Mouse (Mus musculus) gastrocnemius, adult 2 months (tissue): ENCODE measurements around the gene Phox2a. TPM values are rescaled to one million over a fixed set of nuclear protein-coding genes. Genes with fewer than 3 reads are reported as not detected.

Experiments used
- DNase-seq: peaks from one replicate; pipeline ENCODE4 v3.0.0; 2022
- H3K27ac ChIP-seq: fragments of 200-600 bp; 2 replicates; pipeline ENCODE4 v1.8.1; 2022; ENCODE audit warnings: mild to moderate bottlenecking
- H3K4me3 ChIP-seq: fragments of 200-600 bp; 2 replicates; pipeline ENCODE4 v1.8.1; 2022; ENCODE audit warnings: mild to moderate bottlenecking, moderate library complexity
- CTCF ChIP-seq: fragments of 200-600 bp; IDR thresholded peaks from 2 replicates; pipeline ENCODE4 v1.8.1; 2022; ENCODE audit warnings: antibody characterized with exemption, mild to moderate bottlenecking, moderate library complexity
- intact Hi-C: fragments of 180-260 bp; cut with DNase I; formaldehyde crosslinking; loops from one replicate; pipeline ENCODE4 v1.15.1; 2025
- total RNA-seq, 2 experiments: library from RNA; stranded (reverse); gene quantifications; 2 replicates each; pipeline ENCODE4 v1.2.3; 2021

Phox2a gene
- total RNA-seq, 2 experiments from 2014 or later, result not detected

- no peak for DNase-seq
- intact Hi-C loops, result no loop called here
- TF ChIP-seq CTCF, result no peak
- Histone ChIP-seq H3K27ac (peak overlapping the region; percentile 38; the same call in 1 of the 2 replicates), H3K4me3 (no peak overlapping the region)
Observed at GRCm38 (mm10) chr7:101852846-101853245, 34.7 kb downstream of the Phox2a start.

DNA sequence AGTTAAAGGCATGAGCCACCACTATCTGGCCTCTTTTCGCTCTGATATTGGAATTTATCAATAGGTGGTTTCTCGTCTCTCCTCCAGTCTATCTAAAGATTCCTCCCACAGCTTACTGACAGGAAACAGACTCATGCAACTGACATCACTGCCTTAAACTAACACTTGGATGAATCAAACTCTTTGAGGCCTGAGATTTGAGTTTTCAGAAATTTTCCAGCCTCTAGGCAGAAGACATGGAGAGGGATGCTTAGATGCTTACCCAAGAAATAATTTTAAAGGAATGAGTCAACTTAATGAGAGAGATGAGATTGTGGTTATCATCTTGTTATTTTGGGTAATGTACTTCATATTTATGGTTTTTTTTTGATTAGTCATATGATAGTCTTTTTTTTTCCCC, 35.7 kb downstream of the Phox2a start:
- Histone ChIP-seq H3K27ac (peak overlapping the region; percentile 50), H3K4me3 (no peak overlapping the region)
- intact Hi-C loops, result no loop called here
- no peak for TF ChIP-seq CTCF
- DNase-seq, result no peak

- no peak for DNase-seq
- H3K4me3 ChIP-seq, result no peak within 1 kb of the TSS
- intact Hi-C loops, result no loop called here
- no peak for TF ChIP-seq CTCF
- no peak within 1 kb of the TSS for H3K27ac ChIP-seq
Observed at GRCm38 (mm10) chr7:101857094-101857493, 39.0 kb downstream of the Phox2a start, which contains the start of gene Folr2. Gene Folr2, minus strand, starts transcription at chr7:101857194.

- Histone ChIP-seq H3K4me3 (no peak overlapping the region), H3K27ac (no peak overlapping the region)
- TF ChIP-seq CTCF, result no peak
- intact Hi-C loops, result no loop called here
- DNase-seq, result no peak
Observed at GRCm38 (mm10) chr7:101858362-101858761, 40.2 kb downstream of the Phox2a start.

- Histone ChIP-seq H3K4me3 (no peak overlapping the region), H3K27ac (no peak overlapping the region)
- no peak for TF ChIP-seq CTCF
- intact Hi-C loops, result no loop called here
- no peak for DNase-seq
Observed at GRCm38 (mm10) chr7:101860978-101861377, 42.9 kb downstream of the Phox2a start.

DNA sequence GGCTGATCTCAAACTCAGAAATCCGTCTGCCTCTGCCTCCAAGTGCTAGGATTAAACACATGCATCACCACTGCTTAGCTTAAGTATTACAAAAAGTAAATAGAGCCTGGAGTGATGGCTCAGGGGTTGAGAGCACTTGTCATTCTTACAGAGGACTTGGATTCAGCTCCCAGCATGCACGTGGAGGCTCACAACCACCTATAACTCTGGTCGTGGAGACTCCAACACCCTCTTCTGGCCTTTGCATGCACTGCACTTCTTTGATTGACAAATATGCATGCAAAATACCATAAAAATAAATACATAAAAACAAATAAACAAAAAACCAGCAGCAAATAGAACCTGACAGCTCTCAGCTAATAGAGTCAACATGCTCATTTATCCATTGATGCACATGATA, 44.2 kb downstream of the Phox2a start:
- intact Hi-C loops, result no loop called here
- DNase-seq, result no peak
- H3K27ac ChIP-seq, result no peak overlapping the region
- no peak for TF ChIP-seq CTCF
- no peak overlapping the region for H3K4me3 ChIP-seq

DNA sequence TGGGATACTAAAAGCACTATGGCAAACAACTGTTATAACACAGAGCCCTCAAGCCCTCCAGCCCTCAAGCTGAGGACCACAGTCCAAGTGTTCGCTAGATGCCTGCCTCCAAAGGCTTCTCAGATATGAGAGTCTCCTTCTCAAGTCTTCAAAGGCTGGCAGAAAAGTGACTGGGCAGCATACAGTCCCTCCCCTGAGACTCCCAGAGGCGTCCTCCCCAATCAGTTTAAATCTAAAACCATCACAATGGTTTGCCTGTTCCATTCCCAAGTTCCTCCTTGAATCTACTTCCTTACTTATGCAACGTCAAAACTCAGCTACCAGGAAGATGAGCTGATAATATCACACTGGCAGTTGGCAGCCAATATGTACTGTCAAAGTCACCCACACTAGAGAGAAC, 45.3 kb downstream of the Phox2a start, which contains the start of gene Anapc15:
Gene Anapc15, plus strand, starts transcription at position 301 of the 400 bp plus-strand sequence.
- H3K4me3 ChIP-seq, result no peak within 1 kb of the TSS
- H3K27ac ChIP-seq, result no peak within 1 kb of the TSS
- TF ChIP-seq CTCF, result no peak
- intact Hi-C loops, result no loop called here
- no peak for DNase-seq

- H3K4me3 ChIP-seq, result no peak overlapping the region
- DNase-seq, result no peak
- intact Hi-C loops, result no loop called here
- no peak for TF ChIP-seq CTCF
- H3K27ac ChIP-seq, result no peak overlapping the region
Observed at GRCm38 (mm10) chr7:101866491-101867265, 48.6 kb downstream of the Phox2a start.

- intact Hi-C loops, result no loop called here
- no peak overlapping the region for H3K4me3 ChIP-seq
- no peak for DNase-seq
- H3K27ac ChIP-seq, result no peak overlapping the region
- TF ChIP-seq CTCF, result no peak
Observed at GRCm38 (mm10) chr7:101867482-101867881, 49.4 kb downstream of the Phox2a start.

DNA sequence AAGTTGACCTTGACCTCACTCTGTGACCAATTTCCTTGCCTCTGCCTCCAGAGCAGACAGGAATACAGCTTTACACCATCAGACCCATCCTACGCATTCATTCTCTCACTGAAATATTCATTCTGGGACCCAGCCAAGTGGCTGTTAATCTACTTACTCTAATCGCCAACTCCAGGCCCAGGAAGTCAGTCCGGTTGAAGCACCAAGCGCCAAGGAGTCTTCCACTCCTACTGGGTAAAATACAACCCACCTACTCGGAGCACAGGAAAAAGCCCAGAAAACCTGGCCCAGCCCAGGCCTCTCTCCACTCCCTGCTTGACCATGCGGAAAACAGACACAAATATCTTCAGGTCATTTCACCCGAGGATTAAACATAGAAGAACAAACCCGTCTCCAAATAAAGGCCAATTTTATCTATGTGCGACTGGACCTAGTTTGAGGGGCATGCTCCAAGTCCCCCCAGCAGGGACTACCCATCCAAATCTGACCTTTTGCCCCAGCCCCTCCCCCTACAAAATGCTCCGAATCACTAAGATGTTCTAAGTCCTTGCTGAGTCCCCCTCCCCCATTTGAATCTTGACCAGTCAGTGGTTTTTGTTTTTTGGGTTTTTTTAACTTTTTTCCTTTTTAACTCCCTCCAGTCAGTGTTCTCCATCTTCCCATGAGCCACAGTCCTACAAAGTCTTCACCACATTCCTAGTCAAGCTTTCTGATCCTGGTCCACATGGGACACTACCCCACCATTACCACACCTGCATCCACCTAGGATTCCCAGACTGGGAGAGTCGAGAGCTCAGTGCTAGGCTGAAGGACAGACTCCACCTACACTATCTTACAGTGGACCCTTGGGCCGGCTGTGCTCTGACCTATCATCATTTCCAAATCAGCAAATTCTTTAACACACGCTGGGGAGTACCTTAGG, 50.4 kb downstream of the Phox2a start:
- intact Hi-C loops, result no loop called here
- no peak for TF ChIP-seq CTCF
- DNase-seq, result no peak
- Histone ChIP-seq H3K4me3 (no peak overlapping the region), H3K27ac (no peak overlapping the region)

DNA sequence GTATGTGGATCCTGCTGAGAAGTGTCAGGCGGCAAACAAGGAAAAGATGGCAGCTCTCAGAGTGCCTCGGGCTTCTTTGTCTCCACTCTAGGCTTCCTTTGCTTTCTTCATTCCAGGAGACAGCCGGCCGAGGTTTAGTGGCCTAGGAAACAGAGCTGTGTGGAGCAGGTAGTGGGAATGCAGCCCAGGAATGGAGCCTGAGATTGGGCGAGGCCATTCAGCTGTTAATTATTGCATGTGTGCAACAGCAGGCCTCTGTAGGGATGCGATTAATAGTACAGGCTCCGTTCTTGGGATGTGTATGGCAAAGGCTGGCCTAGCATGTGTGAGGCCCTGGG, 51.0 kb downstream of the Phox2a start:
- no peak for TF ChIP-seq CTCF
- no peak overlapping the region for H3K4me3 ChIP-seq
- H3K27ac ChIP-seq, result no peak overlapping the region
- intact Hi-C loops, result no loop called here
- no peak for DNase-seq

DNA sequence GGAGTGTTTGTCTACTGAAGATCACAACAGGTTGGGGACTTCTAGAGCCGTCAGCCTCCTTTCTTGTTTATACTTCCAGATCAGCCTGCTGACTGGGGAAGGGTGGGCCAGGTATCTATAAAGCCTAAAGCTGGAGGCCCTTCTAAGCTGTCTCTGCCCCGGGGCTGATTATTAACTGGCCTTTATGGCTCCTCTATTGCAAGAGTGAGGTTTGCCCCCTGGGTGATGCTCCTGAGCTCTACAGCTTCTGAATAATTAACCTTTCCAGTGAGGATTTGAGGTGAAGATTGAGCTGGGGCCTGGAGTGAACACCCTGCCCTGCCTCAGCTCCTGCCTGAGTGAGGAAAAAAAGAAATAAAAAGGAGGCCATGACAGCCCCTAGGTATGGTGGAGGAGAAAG, 52.5 kb downstream of the Phox2a start, which contains the start of gene Folr1:
Gene Folr1, minus strand, starts transcription at position 160 of the 400 bp plus-strand sequence.
- no peak within 1 kb of the TSS for H3K4me3 ChIP-seq
- intact Hi-C loops, result no loop called here
- DNase-seq, result no peak
- no peak for TF ChIP-seq CTCF
- no peak within 1 kb of the TSS for H3K27ac ChIP-seq

DNA sequence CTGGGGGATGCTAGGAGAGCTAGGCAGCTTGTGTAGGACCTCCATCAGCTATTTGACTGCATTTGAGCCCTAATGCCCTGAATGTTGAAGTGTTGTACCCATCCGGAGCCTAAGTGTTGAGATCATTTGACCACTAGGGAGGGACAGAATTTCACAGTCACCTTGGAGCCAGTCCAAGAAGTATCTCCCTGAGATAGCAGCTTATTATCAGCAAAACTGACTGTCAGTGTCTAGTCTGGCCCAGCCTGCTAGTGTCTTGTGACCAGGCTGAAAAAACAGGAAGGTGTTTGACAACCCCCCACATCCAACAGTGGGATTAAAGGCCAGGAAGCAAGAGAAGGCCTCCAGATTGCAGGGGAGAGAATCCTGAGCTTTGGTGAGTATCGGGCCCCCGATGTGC, 53.2 kb downstream of the Phox2a start:
- DNase-seq, result no peak
- Histone ChIP-seq H3K4me3 (no peak overlapping the region), H3K27ac (no peak overlapping the region)
- no peak for TF ChIP-seq CTCF
- intact Hi-C loops, result no loop called here

Other genes starting within 250 kb of the Phox2a start
- gene Art2b, start 232.7 kb upstream of the Phox2a start, total RNA-seq, result not detected
- 10 to 100 TPM; 50.0 to 71.3 TPM for gene Clpb, start 154.7 kb upstream of the Phox2a start, total RNA-seq
- gene Inppl1, start 19.9 kb downstream of the Phox2a start, total RNA-seq, result 10 to 100 TPM; 89.0 to 96.5 TPM
- 1 to 10 TPM in 1 of 2 experiments, under 1 TPM in 1; 0.77 to 4.3 TPM for gene Folr2, start 38.9 kb downstream of the Phox2a start, total RNA-seq
- gene Anapc15, start 45.4 kb downstream of the Phox2a start, total RNA-seq, result 10 to 100 TPM; 17.3 to 26.6 TPM
- gene Folr1, start 52.5 kb downstream of the Phox2a start, total RNA-seq, result 1 to 10 TPM; 2.4 to 2.8 TPM
- 100 to 1,000 TPM in 1 of 2 experiments, 10 to 100 TPM in 1; 93.2 to 107 TPM for gene Lamtor1, start 87.6 kb downstream of the Phox2a start, total RNA-seq
- not detected for gene Tomt, start 88.0 kb downstream of the Phox2a start, total RNA-seq
- gene Lrrc51, start 115.6 kb downstream of the Phox2a start, total RNA-seq, result 1 to 10 TPM; 4.1 to 4.2 TPM
- gene Numa1, start 115.8 kb downstream of the Phox2a start, total RNA-seq, result 10 to 100 TPM; 47.1 to 53.6 TPM
- 1 to 10 TPM; 1.9 to 2.3 TPM for gene Il18bp, start 200.4 kb downstream of the Phox2a start, total RNA-seq
- 10 to 100 TPM; 23.3 to 25.7 TPM for gene Rnf121, start 247.2 kb downstream of the Phox2a start, total RNA-seq
- 1 to 10 TPM; 4.4 to 6.5 TPM for gene Xndc1, start 247.2 kb downstream of the Phox2a start, total RNA-seq
- 1 to 10 TPM in 1 of 2 experiments, under 1 TPM in 1; 0.50 to 1.2 TPM for gene Xntrpc, start 247.4 kb downstream of the Phox2a start, total RNA-seq